Mouse (Mus musculus) erythroblast, embryonic 14.5 days (primary cell): ENCODE results near the gene 1700014D04Rik.

Source experiments
- GATA1 ChIP-seq: IDR thresholded peaks from 2 replicates; pipeline ENCODE4 v1.6.1; 2012; ENCODE audit warnings: low read length, inconsistent platforms, mixed read lengths
- TAL1 ChIP-seq: IDR thresholded peaks from 3 replicates; pipeline ENCODE4 v1.6.1; 2012; ENCODE audit warnings: low read length, inconsistent platforms, mixed read lengths

GRCm38 (mm10) chr13:59739397-59739796, 7.2 kb downstream of the 1700014D04Rik start:
- peak; percentile 72 for TF ChIP-seq GATA1
- peak; percentile 92 for TF ChIP-seq TAL1
